Mouse (Mus musculus) liver, adult 2 months (tissue): ENCODE measurements around the gene Dph3.

Experiments
- CTCF ChIP-seq: fragments of 200-500 bp; IDR thresholded peaks from 2 replicates; pipeline ENCODE4 v1.5.1; 2011; ENCODE audit warnings: low read depth, low read length, control low read depth
- POLR2A ChIP-seq: fragments of 200-500 bp; IDR thresholded peaks from 2 replicates; pipeline ENCODE4 v1.6.1; 2011; ENCODE audit warnings: low read length, control low read depth; ENCODE audit not compliant: insufficient read depth; ENCODE audit errors: extremely low read depth

DNA sequence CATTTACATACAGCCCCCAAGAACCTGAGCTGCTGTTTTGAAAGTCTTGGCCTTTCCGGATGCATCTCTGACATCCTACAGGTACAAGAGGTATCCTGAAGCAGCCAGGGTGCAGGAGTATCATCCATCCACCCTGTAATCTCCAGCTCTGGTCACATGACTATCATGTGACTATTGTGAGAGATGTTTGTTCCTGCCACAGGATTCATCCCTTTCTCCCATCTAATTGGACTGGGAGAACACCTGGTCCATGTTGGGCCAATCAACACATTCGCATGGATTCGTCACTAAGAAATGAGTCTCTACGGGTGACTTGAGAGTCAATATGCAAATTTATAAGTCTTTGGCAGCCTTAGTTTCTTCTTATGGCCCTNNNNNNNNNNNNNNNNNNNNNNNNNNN is 24.1 kb downstream of the Dph3 start:
- TF ChIP-seq CTCF (no peak), POLR2A (no peak)
